Mouse (Mus musculus): ENCODE data around the gene Rpp38.

Rpp38 gene

GRCm38 (mm10) chr2:3286243-3286642, 46.2 kb downstream of the Rpp38 start:
- no peak for ATAC-seq (ENCODE audit: low TSS enrichment)

GRCm38 (mm10) chr2:3285709-3286108, 46.7 kb downstream of the Rpp38 start:
- no peak for ATAC-seq (ENCODE audit: low TSS enrichment)

GRCm38 (mm10) chr2:3285181-3285530, 47.3 kb downstream of the Rpp38 start:
- no peak for ATAC-seq (ENCODE audit: low TSS enrichment)

- ATAC-seq (ENCODE audit: low TSS enrichment) = peak; percentile 33
Observed at GRCm38 (mm10) chr2:3284473-3285180, 47.8 kb downstream of the Rpp38 start.

GRCm38 (mm10) chr2:3283602-3284472, 48.6 kb downstream of the Rpp38 start, which contains the start of gene Nmt2:
Nmt2 (plus strand) TSS chr2:3284212.
- peak; percentile 87 for ATAC-seq (ENCODE audit: low TSS enrichment)

GRCm38 (mm10) chr2:3282866-3283601, 49.4 kb downstream of the Rpp38 start:
- ATAC-seq (ENCODE audit: low TSS enrichment) = peak; percentile 16

- no peak for ATAC-seq (ENCODE audit: low TSS enrichment)
Observed at GRCm38 (mm10) chr2:3281311-3281710, 51.1 kb downstream of the Rpp38 start.
